25 mouse cellular contexts compared by ENCODE assay signal in the genomic region with DNA sequence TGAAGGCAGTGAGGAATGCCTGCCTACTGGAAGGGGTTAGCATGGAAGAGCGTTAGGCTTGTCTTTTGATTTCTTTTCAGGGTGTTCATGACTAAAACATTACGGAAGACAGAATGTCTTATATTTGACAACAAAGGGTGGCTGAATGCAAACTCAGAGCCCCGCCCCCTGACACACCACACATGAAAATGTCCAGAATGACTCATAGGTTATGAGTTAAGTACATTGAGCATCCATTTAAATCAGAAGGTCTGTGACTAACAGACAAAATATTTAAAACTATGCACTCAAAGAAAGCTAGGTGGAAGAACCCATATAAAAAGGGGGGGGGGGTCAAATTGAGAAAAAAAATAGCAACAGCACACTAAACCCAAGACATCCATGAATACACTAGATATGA.
"Had no signal": no experiment of that assay in that cellular context is flagged by ENCODE, and none has a peak within 500 bp of the region (broad histone marks: within the 10 kb centered on the region; RNA-seq: fewer than 3 reads in every experiment).

No protein-coding gene starts in this region.

- H3K27me3 ChIP-seq: heart, embryonic 13.5 days; heart, embryonic 15.5 days; hindbrain, embryonic 12.5 days; intestine, embryonic 15.5 days; limb, embryonic 13.5 days; limb, embryonic 15.5 days; liver, embryonic 12.5 days had no signal

- H3K36me3 ChIP-seq: heart, embryonic 13.5 days; heart, embryonic 15.5 days; hindbrain, embryonic 10.5 days; hindbrain, embryonic 12.5 days; intestine, embryonic 15.5 days had no signal

- DNase-seq: gastrocnemius, postnatal 14 days; gastrocnemius, postnatal 36 days; heart, adult 11 months; heart, adult 2 months; heart, postnatal 14 days; heart, postnatal 4 days; kidney, adult 18-20 months; kidney, adult 8-10 months; kidney, postnatal 10 days; kidney, postnatal 25 days; kidney, postnatal 4 days; layer of hippocampus, adult 9-11 months; layer of hippocampus, postnatal 36 days; left cerebral cortex, postnatal 4 days had no signal

- H3K4me1 ChIP-seq: intestine, embryonic 15.5 days; limb, embryonic 13.5 days; liver, embryonic 12.5 days had no signal

- H3K27ac ChIP-seq: heart, adult 2 months; heart, embryonic 13.5 days; heart, embryonic 15.5 days; hindbrain, embryonic 10.5 days; hindbrain, embryonic 12.5 days; hindbrain, embryonic 14.5 days; intestine, embryonic 15.5 days; layer of hippocampus, adult 2 months; limb, embryonic 13.5 days; limb, embryonic 15.5 days; liver, embryonic 12.5 days; liver, embryonic 14.5 days had no signal

- H3K4me3 ChIP-seq: heart, adult 2 months; heart, embryonic 13.5 days; heart, embryonic 15.5 days; hindbrain, embryonic 10.5 days; hindbrain, embryonic 12.5 days; intestine, embryonic 15.5 days; layer of hippocampus, adult 2 months; limb, embryonic 13.5 days; limb, embryonic 15.5 days; liver, embryonic 12.5 days had no signal
